16 mouse cellular contexts compared by ENCODE assay signal in the genomic region with DNA sequence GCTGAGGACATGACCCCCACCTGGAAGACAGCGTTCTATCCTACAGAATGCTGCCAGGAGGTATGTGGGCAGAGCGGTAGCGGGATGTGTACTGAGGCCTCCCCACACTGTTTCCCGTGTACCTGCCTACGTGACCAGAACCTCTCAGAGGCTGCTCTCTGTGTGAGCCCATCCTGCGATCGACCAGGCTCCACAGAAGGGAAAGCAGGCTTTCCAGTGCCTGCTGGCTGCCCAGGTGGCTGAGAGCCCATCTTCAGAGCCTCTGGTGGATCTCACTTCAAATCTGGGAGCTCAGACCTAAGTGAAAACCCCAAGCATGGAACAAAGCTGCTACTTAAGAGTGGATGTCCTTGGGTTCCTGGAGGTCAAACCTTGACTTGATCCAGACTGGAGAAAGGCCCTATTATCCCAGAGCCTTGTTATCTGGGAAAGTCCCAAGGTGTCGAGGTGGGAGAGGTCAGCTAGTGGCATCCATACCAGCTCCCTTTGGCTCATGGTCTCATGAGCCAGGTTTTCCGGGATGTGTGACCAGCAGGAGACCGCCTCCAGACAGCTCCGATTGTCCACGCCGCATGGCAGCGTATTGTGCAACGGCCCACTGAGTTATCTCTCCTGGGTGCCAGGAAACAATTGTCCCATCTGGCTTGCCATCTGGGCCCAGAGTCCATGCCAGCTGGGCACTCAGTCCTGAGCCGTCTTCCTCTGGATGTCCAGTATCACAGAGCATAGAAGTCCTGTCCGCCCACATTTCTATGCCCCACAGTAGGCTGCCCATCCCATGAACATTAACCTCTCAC.
DNase-seq lines count a peak whose midpoint lies in the region; ATAC-seq and TF ChIP-seq lines count a peak whose summit lies in the region.
"Had no signal": no experiment of that assay in that cellular context is flagged by ENCODE, and none has a peak within 500 bp of the region (broad histone marks: within the 10 kb centered on the region; RNA-seq: fewer than 3 reads in every experiment).

No protein-coding gene starts in this region.

- H3K4me2 ChIP-seq in hindbrain, embryonic 13.5 days: no peak overlapping the region
- no peak overlapping the region for H3K4me2 ChIP-seq in intestine, postnatal 0 days (replicated peaks; ENCODE audit: low read depth)
- H3K4me2 ChIP-seq: limb, embryonic 12.5 days; neural tube, embryonic 13.5 days; stomach, embryonic 15.5 days had no signal

- H3K27ac ChIP-seq in gastrocnemius, adult 2 months: no peak overlapping the region
- H3K27ac ChIP-seq in hindbrain, embryonic 13.5 days: no peak overlapping the region
- no peak overlapping the region for H3K27ac ChIP-seq in intestine, postnatal 0 days (ENCODE audit: low read depth, low read length)
- H3K27ac ChIP-seq: heart, adult 2 months; limb, embryonic 12.5 days; neural tube, embryonic 13.5 days; stomach, embryonic 15.5 days had no signal

- WGBS in hindbrain, embryonic 13.5 days: 65% methylated on average over 17 of the region's 17 CpGs
- WGBS in intestine, postnatal 0 days: 90% methylated on average over 17 of the region's 17 CpGs

- no peaks in the 10 kb centered on the region for H3K36me3 ChIP-seq in hindbrain, embryonic 13.5 days
- H3K36me3 ChIP-seq in intestine, postnatal 0 days (ENCODE audit: control insufficient read depth, insufficient read depth): no peaks in the 10 kb centered on the region
- H3K36me3 ChIP-seq: limb, embryonic 12.5 days; neural tube, embryonic 13.5 days; stomach, embryonic 15.5 days had no signal

- no peak for TF ChIP-seq CTCF in gastrocnemius, adult 2 months (IDR thresholded peaks at IDR 0.05)
- no peak for TF ChIP-seq CTCF in intestine, postnatal 0 days (IDR thresholded peaks at IDR 0.05; ENCODE audit: low read depth)

- intact Hi-C loops in gastrocnemius, adult 2 months (cut with DNase I): no loop called here
- intact Hi-C loops in left cerebral cortex, postnatal 4 days (cut with DNase I): no loop called here

- H3K9me3 ChIP-seq in hindbrain, embryonic 13.5 days: no peaks in the 10 kb centered on the region
- no peaks in the 10 kb centered on the region for H3K9me3 ChIP-seq in intestine, postnatal 0 days (ENCODE audit: control insufficient read depth)
- H3K9me3 ChIP-seq: limb, embryonic 12.5 days; neural tube, embryonic 13.5 days; stomach, embryonic 15.5 days had no signal

- no peaks in the 10 kb centered on the region for H3K27me3 ChIP-seq in hindbrain, embryonic 13.5 days
- no peaks in the 10 kb centered on the region for H3K27me3 ChIP-seq in intestine, postnatal 0 days (replicated peaks; ENCODE audit: control insufficient read depth, insufficient read depth, low read length)
- H3K27me3 ChIP-seq: neural tube, embryonic 13.5 days; Patski; stomach, embryonic 15.5 days had no signal

- no peak overlapping the region for H3K9ac ChIP-seq in hindbrain, embryonic 13.5 days
- no peak overlapping the region for H3K9ac ChIP-seq in intestine, postnatal 0 days (ENCODE audit: low read depth, low read length)
- H3K9ac ChIP-seq: limb, embryonic 12.5 days; neural tube, embryonic 13.5 days; stomach, embryonic 15.5 days had no signal

- peaks cover 13% of the 10 kb centered on the region for H3K4me1 ChIP-seq in hindbrain, embryonic 13.5 days (replicated peaks)
- H3K4me1 ChIP-seq in intestine, postnatal 0 days (replicated peaks; ENCODE audit: control insufficient read depth, insufficient read depth, low read length): no peaks in the 10 kb centered on the region
- H3K4me1 ChIP-seq: limb, embryonic 12.5 days; stomach, embryonic 15.5 days had no signal

- DNase-seq in gastrocnemius, adult 2 months: peak; percentile 21
- DNase-seq in gastrocnemius, adult 18-20 months (ENCODE audit: low spot score): no peak
- peak; percentile 80 to 85 for DNase-seq in cerebellum, adult 18-20 months
- peak; percentile 85 for DNase-seq in left cerebral cortex, postnatal 4 days
- no peak for DNase-seq in gastrocnemius, postnatal 10 days
- DNase-seq: B cell, adult 2 months; heart, adult 2 months; lung, postnatal 36 days had no signal

- no peak overlapping the region for H3K4me3 ChIP-seq in gastrocnemius, adult 2 months
- H3K4me3 ChIP-seq in hindbrain, embryonic 13.5 days: no peak overlapping the region
- no peak overlapping the region for H3K4me3 ChIP-seq in intestine, postnatal 0 days (ENCODE audit: low read depth, low read length)
- H3K4me3 ChIP-seq: heart, adult 2 months; limb, embryonic 12.5 days; neural tube, embryonic 13.5 days; stomach, embryonic 15.5 days had no signal

- ATAC-seq in hindbrain, embryonic 13.5 days (ENCODE audit: low FRiP score): peak; percentile 32; the same call in 1 of the 2 replicates
- no peak for ATAC-seq in megakaryocyte, adult 5-6 weeks (ENCODE audit: poor library complexity, severe bottlenecking)
- no peak for ATAC-seq in intestine, postnatal 0 days
- ATAC-seq: intestine, embryonic 16.5 days; Patski had no signal

Comparison
In these comparisons a context has a peak if more than half of its experiments do, and no peak if none do; other contexts are left out.
1. DNase-seq: peak in gastrocnemius, adult 2 months (single experiment), cerebellum, adult 18-20 months (2 of 2) and left cerebral cortex, postnatal 4 days (single experiment); none in gastrocnemius, adult 18-20 months (single experiment) and gastrocnemius, postnatal 10 days (single experiment).